Mouse (Mus musculus) midbrain, embryonic 16.5 days (tissue): ENCODE measurements around the gene Ptpn12. TPM values are rescaled to one million over a fixed set of nuclear protein-coding genes. Genes with fewer than 3 reads are reported as not detected.

ENCODE experiments used
- ATAC-seq: fragments of 200-750 bp; cut with Nextera tagmentation; 2 replicates; pipeline ENCODE4 v1.8.0; 2017; ENCODE audit warnings: moderate TSS enrichment
- H3K27ac ChIP-seq: fragments of 300-500 bp; sonication (generic); 2 replicates; pipeline ENCODE4 v1.5.1; 2014; ENCODE audit warnings: mild to moderate bottlenecking, low read length, mixed read lengths
- H3K27me3 ChIP-seq: fragments of 300-500 bp; sonication (generic); 2 replicates; pipeline ENCODE4 v1.6.1; 2014; ENCODE audit warnings: low read depth, low read length, mixed read lengths; ENCODE audit not compliant: control insufficient read depth, insufficient read depth
- H3K36me3 ChIP-seq: fragments of 300-500 bp; sonication (generic); 2 replicates; pipeline ENCODE4 v1.6.1; 2014; ENCODE audit warnings: mild to moderate bottlenecking, low read length, moderate library complexity, mixed read lengths; ENCODE audit not compliant: control insufficient read depth, insufficient read depth
- H3K4me1 ChIP-seq: fragments of 300-500 bp; sonication (generic); 2 replicates; pipeline ENCODE4 v1.6.1; 2014; ENCODE audit warnings: mild to moderate bottlenecking, low read length, mixed read lengths; ENCODE audit not compliant: control insufficient read depth, insufficient read depth
- H3K4me2 ChIP-seq: fragments of 300-500 bp; sonication (generic); 2 replicates; pipeline ENCODE4 v1.6.1; 2014; ENCODE audit warnings: mild to moderate bottlenecking, low read length, mixed read lengths
- H3K4me3 ChIP-seq: fragments of 300-500 bp; sonication (generic); 2 replicates; pipeline ENCODE4 v1.5.1; 2014; ENCODE audit warnings: low read depth, mild to moderate bottlenecking, low read length, moderate library complexity, mixed read lengths
- H3K9ac ChIP-seq: fragments of 300-500 bp; sonication (generic); 2 replicates; pipeline ENCODE4 v1.6.1; 2014; ENCODE audit warnings: low read depth, low read length, mixed read lengths
- H3K9me3 ChIP-seq: fragments of 300-500 bp; sonication (generic); replicated peaks from 2 replicates; pipeline ENCODE4 v1.6.1; 2014; ENCODE audit warnings: mild to moderate bottlenecking, low read length, mixed read lengths; ENCODE audit not compliant: control insufficient read depth, poor library complexity, severe bottlenecking
- WGBS: fragments of 180-500 bp; shearing (Covaris S2); extraction: QIAGEN DNeasy Blood & Tissue Kit; methylation state at CpG from one replicate; pipeline ENCODE4 v1.1.7; 2014; 5-methylcytosine and 5-hydroxymethylcytosine counted together
- polyA plus RNA-seq: library from polyadenylated mRNA; unstranded; fragments of >200 nt; fragmentation: Nextera tagmentation; extraction: Ambion mirVana; gene quantifications from 2 replicates; pipeline ENCODE4 v1.2.1, GENCODE M21; 2015

Ptpn12 gene
- polyA plus RNA-seq, 1 experiment from 2014 or later, result 22.5 TPM

- Histone ChIP-seq H3K27ac (no peak overlapping the region), H3K9me3 (no peaks in the 10 kb centered on the region), H3K4me3 (no peak overlapping the region), H3K36me3 (no peaks in the 10 kb centered on the region), H3K27me3 (no peaks in the 10 kb centered on the region), H3K9ac (no peak overlapping the region), H3K4me2 (no peak overlapping the region), H3K4me1 (peaks cover 13% of the 10 kb centered on the region)
- peak; percentile 54 for ATAC-seq
- WGBS, result 39% methylated on average over 6 of the region's 6 CpGs
These were observed 21.2 kb downstream of the Ptpn12 start for GRCm38 (mm10) chr5:21034388-21034966.

- WGBS, result 58% methylated on average over 11 of the region's 11 CpGs
- H3K4me3 ChIP-seq, result no peak overlapping the region
- H3K27ac ChIP-seq, result no peak overlapping the region
- no peaks in the 10 kb centered on the region for H3K36me3 ChIP-seq
- no peak overlapping the region for H3K4me2 ChIP-seq
- H3K9ac ChIP-seq, result no peak overlapping the region
- H3K4me1 ChIP-seq, result peaks cover 13% of the 10 kb centered on the region
- no peaks in the 10 kb centered on the region for H3K27me3 ChIP-seq
- H3K9me3 ChIP-seq, result no peaks in the 10 kb centered on the region
- peak; percentile 23; the same call in 1 of the 2 replicates for ATAC-seq
These were observed 22.2 kb downstream of the Ptpn12 start for GRCm38 (mm10) chr5:21033382-21034056.

GRCm38 (mm10) chr5:21032626-21033025 lies 23.1 kb downstream of the Ptpn12 start:
- H3K27ac ChIP-seq, result no peak overlapping the region
- H3K4me2 ChIP-seq, result no peak overlapping the region
- H3K4me3 ChIP-seq, result no peak overlapping the region
- H3K36me3 ChIP-seq, result peaks cover 4% of the 10 kb centered on the region; the same call in 1 of the 2 replicates
- no peak for ATAC-seq
- no peaks in the 10 kb centered on the region for H3K27me3 ChIP-seq
- no peak overlapping the region for H3K9ac ChIP-seq
- H3K9me3 ChIP-seq, result no peaks in the 10 kb centered on the region
- H3K4me1 ChIP-seq, result peaks cover 13% of the 10 kb centered on the region
- WGBS, result 76% methylated on average over 3 of the region's 3 CpGs

GRCm38 (mm10) chr5:21030226-21030625 lies 25.5 kb downstream of the Ptpn12 start:
- no peak for ATAC-seq
- Histone ChIP-seq H3K4me1 (peaks cover 13% of the 10 kb centered on the region), H3K4me2 (no peak overlapping the region), H3K9ac (no peak overlapping the region), H3K36me3 (peaks cover 4% of the 10 kb centered on the region; the same call in 1 of the 2 replicates), H3K4me3 (no peak overlapping the region), H3K27ac (no peak overlapping the region), H3K9me3 (no peaks in the 10 kb centered on the region), H3K27me3 (no peaks in the 10 kb centered on the region)

GRCm38 (mm10) chr5:21017075-21017474 lies 38.6 kb downstream of the Ptpn12 start:
- Histone ChIP-seq H3K9ac (no peak overlapping the region), H3K36me3 (peaks cover 14% of the 10 kb centered on the region), H3K4me3 (no peak overlapping the region), H3K4me1 (no peaks in the 10 kb centered on the region), H3K27ac (no peak overlapping the region), H3K9me3 (no peaks in the 10 kb centered on the region), H3K27me3 (no peaks in the 10 kb centered on the region), H3K4me2 (no peak overlapping the region)
- ATAC-seq, result no peak
- WGBS, result 66% methylated on average over 5 of the region's 5 CpGs

- no peaks in the 10 kb centered on the region for H3K4me1 ChIP-seq
- ATAC-seq, result no peak
- no peaks in the 10 kb centered on the region for H3K27me3 ChIP-seq
- H3K9me3 ChIP-seq, result no peaks in the 10 kb centered on the region
- H3K4me2 ChIP-seq, result no peak overlapping the region
- no peak overlapping the region for H3K4me3 ChIP-seq
- no peak overlapping the region for H3K9ac ChIP-seq
- peaks cover 28% of the 10 kb centered on the region for H3K36me3 ChIP-seq
- no peak overlapping the region for H3K27ac ChIP-seq
These were observed 44.8 kb downstream of the Ptpn12 start for GRCm38 (mm10) chr5:21010908-21011307.

GRCm38 (mm10) chr5:21002723-21003122 lies 53.0 kb downstream of the Ptpn12 start:
- Histone ChIP-seq H3K9ac (no peak overlapping the region), H3K36me3 (peaks cover 39% of the 10 kb centered on the region), H3K4me2 (no peak overlapping the region), H3K9me3 (no peaks in the 10 kb centered on the region), H3K4me3 (no peak overlapping the region), H3K4me1 (no peaks in the 10 kb centered on the region), H3K27ac (no peak overlapping the region), H3K27me3 (no peaks in the 10 kb centered on the region)
- ATAC-seq, result no peak
- 94% methylated on average over 6 of the region's 6 CpGs for WGBS

- Histone ChIP-seq H3K4me3 (no peak overlapping the region), H3K36me3 (peaks cover 47% of the 10 kb centered on the region), H3K27me3 (no peaks in the 10 kb centered on the region), H3K4me1 (no peaks in the 10 kb centered on the region), H3K9ac (no peak overlapping the region), H3K9me3 (no peaks in the 10 kb centered on the region), H3K27ac (no peak overlapping the region), H3K4me2 (no peak overlapping the region)
- no peak for ATAC-seq
- 95% methylated on average over 10 of the region's 10 CpGs for WGBS
These were observed 53.9 kb downstream of the Ptpn12 start for GRCm38 (mm10) chr5:21001622-21002315.

- Histone ChIP-seq H3K36me3 (peaks cover 54% of the 10 kb centered on the region), H3K9ac (no peak overlapping the region), H3K4me3 (no peak overlapping the region), H3K9me3 (no peaks in the 10 kb centered on the region), H3K4me1 (no peaks in the 10 kb centered on the region), H3K4me2 (no peak overlapping the region), H3K27me3 (no peaks in the 10 kb centered on the region), H3K27ac (no peak overlapping the region)
- WGBS, result 93% methylated on average over 6 of the region's 6 CpGs
- no peak for ATAC-seq
These were observed 57.3 kb downstream of the Ptpn12 start for GRCm38 (mm10) chr5:20998427-20998826.
